Mouse (Mus musculus) retina, postnatal 7 days (tissue): ENCODE measurements around the gene 4930467E23Rik.
"Not testable (repeated sequence)": the region's sequence is repeated elsewhere in the genome, so short reads cannot be mapped to it uniquely, and the experiment has no call there.

Experiments used
- DNase-seq: peaks from one replicate; pipeline ENCODE4 v3.0.0-alpha.2; 2012; ENCODE audit warnings: low read depth, low spot score

The 4930467E23Rik gene

DNA sequence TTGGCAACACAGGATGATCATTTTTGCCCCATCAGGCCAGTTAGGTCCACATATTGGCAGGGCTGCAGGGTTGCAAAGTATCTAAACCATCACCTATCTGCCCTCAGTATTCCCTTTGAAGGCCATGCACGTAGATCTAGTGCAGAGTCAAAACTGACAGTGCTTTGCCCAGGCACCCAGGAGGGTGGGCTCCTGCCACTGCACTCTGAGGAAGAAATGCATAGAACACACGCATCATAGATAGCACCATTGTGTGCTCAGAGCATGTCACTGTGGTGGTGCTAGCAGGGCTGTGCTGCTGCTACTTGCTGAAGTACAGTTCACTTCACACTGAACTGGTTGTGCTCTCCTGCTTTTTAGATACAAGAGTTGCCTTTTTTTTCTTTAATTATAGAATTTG is at the start of gene 4930467E23Rik:
Gene 4930467E23Rik, plus strand, starts transcription at position 301 of the 400 bp plus-strand sequence.
- DNase-seq = not testable (repeated sequence)

DNA sequence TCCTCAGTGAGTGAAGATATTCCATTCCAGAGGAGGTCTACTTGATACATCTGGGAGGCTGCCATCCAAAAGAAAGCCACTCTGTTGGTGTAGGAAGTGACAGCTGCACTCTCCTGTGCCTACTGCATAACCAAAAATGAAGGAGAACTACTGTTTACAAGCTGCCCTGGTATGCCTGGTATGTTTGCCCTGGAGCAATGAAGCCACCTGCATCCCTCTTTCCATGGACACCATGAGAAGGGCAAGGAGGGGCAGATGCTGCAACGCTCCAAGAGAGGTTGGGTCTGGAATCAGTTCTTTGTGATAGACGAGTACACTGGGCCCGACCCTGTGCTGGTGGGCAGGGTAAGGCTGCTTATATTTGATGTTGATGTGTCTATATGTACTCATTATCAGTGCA is 47.1 kb upstream of the 4930467E23Rik start:
- not testable (repeated sequence) for DNase-seq

DNA sequence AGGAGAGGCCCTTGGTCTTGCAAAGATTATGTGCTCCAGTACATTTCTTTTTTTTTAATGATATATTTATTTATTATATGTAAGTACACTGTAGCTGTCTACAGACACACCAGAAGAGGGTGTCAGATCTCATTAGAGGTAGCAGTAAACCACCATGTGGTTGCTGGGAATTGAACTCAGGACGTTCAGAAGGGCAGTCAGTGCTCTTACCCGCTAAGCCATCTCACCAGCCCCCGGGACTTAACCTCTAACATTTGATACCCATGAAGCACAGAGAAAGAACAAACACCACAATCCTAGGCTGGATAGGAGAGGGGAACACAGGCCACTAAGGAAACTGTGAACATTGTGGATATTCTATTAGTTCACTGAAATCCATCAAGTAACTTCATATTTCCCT is 43.9 kb upstream of the 4930467E23Rik start:
- DNase-seq = not testable (repeated sequence)

- DNase-seq = not testable (repeated sequence)
Observed at GRCm38 (mm10) chr8:19688802-19689525, 40.4 kb upstream of the 4930467E23Rik start.

DNA sequence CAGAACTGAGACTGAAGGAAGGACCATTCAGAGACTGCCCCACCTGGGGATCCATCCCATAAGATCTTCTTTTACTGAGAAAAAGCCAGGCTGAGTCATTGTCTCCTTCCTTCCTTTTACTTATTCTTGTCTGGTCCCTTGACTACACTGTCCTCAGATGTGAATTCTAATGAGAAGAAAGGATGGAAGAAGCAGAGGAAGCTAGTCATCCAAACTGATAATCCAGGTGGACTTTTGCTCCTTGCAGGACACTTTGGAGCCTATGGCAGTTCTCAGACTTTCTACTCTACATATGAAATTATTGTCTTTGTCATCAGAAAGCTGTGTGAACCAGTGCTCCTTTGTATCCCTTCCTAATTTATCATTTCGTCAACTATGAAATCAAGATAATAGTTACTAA is 39.6 kb upstream of the 4930467E23Rik start:
- DNase-seq = not testable (repeated sequence)

GRCm38 (mm10) chr8:19691421-19691820 is 38.0 kb upstream of the 4930467E23Rik start:
- DNase-seq = not testable (repeated sequence)

DNA sequence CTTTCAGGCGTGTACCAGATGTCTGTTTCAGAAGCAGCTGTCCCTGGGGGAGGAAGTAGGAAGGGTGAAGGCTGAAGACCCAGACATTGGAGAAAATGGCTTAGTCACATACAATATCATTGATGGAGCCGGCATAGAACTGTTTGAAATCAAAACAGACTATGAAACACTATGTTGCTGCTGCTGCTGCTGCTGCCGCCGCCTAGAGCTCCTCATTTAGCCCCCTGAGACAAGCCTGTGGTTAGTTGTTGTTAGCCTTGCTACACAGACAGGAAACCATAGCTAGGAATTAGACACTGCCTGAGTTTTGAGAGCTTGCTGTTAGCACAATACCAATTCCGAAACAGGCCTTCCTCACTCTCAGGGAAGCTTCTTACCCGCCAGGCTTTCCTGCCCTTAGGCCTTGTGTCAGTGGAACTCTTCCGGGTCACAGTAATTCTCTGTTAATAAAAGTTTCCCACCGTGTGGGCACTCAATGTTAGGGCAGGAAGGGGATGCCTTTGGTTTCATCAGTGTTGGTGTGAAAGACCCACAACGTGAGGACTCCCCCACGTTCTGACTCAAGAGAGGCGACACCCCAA is 31.8 kb upstream of the 4930467E23Rik start:
- not testable (repeated sequence) for DNase-seq

GRCm38 (mm10) chr8:19698123-19698522 is 31.3 kb upstream of the 4930467E23Rik start:
- DNase-seq = not testable (repeated sequence)

- DNase-seq = not testable (repeated sequence)
Observed at GRCm38 (mm10) chr8:19698722-19699121, 30.7 kb upstream of the 4930467E23Rik start.

- not testable (repeated sequence) for DNase-seq
Observed at GRCm38 (mm10) chr8:19701326-19701725, 28.1 kb upstream of the 4930467E23Rik start.

DNA sequence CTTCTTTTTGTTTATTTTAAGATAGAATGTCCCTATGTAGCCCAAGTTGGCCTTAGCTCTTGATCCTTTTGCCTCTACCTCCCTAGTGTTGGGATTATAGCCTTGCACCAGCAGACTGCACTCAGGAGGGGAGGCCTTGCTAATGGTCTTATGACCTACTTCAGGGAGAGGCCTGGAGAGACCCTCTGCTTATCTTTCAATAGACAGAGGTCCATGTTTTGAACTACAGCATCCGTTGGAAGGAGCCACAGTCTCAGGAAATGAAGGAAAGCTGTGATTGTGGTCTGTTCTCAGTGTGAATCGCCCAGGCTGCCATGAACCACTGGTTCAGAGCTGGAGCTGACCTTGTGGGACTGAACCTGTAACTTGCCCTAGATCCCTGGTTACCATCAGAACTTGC is 27.1 kb upstream of the 4930467E23Rik start:
- not testable (repeated sequence) for DNase-seq

DNA sequence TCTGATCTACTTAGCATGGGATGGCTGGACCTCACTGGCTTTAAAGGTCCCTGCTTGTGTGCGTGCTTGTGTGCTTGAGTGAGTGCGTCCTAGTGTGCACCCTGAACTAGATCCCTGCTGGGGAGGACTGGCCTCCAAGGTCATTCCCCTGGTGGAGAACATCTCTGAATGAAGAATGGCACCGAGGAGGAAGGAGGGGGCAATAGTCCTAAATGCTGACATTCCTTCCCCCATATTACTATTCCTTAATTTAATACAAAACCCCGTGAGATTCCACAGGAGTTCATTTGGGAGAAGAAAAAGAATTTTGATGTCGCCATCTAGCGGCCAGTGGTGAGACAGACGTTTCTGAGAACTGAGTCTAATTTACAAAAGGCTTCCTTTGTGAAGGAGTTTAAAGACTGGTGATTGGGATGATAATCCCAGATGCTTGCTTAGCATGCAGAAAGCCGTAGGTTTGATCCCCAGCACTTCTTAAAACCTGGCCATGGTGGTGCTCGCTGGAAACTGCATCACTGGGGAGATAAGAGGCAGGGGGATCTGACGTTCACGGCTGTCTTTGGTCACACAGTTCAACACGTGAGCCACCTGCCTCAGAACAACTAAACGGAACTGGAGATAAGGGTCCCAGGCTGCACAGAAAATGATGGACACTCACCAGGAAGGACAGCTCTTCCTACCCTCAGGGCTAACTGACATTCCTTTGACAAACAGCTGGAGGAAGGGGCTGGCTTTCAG is 26.2 kb upstream of the 4930467E23Rik start:
- peak; percentile 74 for DNase-seq

- DNase-seq = not testable (repeated sequence)
Observed at GRCm38 (mm10) chr8:19703906-19704305, 25.5 kb upstream of the 4930467E23Rik start.

GRCm38 (mm10) chr8:19704441-19705215 is 24.7 kb upstream of the 4930467E23Rik start:
- DNase-seq = not testable (repeated sequence)

DNA sequence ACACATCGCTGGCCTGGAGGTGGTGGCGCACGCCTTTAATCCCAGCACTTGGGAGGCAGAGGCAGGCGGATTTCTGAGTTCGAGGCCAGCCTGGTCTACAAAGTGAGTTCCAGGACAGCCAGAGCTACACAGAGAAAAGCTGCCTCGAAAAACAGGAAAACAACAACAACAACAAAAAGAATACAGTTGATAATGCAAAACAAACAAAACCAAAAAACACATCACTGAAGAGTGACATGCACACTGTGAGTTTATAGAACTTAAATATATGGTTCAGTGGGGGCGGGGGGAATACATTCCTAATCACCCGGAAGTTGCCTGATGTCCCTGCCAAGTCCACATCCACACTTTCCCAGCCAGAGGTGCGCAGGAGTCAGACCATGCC is 24.2 kb upstream of the 4930467E23Rik start:
- DNase-seq = not testable (repeated sequence)

- DNase-seq = not testable (repeated sequence)
Observed at GRCm38 (mm10) chr8:19706101-19706725, 23.2 kb upstream of the 4930467E23Rik start.

DNA sequence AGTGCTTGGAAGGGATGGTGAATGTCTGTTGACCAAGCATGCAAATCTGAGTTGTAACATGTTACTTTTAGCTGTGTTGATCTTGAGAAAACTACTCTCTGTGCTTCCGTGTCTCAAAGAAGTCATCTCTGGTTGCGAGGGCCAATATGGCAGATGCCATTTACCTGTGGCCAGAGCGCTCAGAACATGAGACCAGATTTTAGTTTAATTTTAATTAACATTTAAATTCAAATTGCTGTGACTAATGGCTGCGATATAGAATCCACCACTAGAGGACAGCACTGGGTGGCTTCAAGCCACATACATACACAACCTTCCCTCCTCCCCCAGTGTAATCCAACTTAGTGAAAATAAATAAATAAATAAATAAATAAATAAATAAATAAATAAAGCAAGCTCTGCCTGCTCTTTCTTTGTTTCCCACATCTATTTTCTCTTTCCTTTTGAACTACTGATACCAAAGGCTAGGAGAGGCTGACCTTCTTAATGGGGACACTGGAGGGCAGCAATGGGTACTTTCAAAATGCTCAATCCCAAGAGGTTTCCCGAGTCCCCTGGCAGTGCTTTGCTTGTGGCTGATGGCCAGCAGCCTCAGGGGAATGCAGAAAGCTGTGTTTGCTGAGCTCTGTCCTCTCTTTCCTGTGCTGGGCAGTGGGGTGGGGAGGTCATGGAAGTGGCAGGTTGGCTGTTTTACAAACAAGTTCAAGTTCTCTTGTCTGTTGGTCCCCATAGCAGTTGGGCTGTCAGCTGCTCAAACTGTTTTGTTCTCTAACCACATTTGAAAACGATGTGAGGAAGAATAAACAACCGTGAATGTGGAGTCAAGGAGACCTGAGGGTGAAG is 22.2 kb upstream of the 4930467E23Rik start:
- DNase-seq = not testable (repeated sequence)

DNA sequence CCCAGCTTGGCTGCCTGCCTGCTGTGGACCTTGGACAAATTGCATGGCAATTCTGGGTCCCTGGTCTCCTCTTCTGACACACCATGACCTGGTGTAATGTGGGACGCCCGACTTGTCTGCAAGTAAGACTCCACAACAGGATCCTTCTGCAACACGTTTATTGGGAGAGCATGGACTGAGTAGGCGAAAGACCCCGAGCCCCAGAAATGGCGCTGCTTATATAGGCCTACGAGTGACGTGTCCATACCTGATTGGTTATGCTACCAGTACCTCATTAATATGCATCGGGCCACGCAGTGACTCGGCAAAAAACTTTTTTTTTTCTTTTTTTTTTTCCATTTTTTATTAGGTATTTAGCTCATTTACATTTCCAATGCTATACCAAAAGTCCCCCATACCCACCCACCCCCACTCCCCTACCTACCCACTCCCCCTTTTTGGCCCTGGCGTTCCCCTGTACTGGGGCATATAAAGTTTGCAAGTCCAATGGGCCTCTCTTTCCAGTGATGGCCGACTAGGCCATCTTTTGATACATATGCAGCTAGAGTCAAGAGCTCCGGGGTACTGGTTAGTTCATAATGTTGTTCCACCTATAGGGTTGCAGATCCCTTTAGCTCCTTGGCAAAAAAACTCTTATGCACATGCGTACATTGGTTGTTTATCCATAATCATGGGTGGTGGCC is 21.5 kb upstream of the 4930467E23Rik start:
- not testable (repeated sequence) for DNase-seq

DNA sequence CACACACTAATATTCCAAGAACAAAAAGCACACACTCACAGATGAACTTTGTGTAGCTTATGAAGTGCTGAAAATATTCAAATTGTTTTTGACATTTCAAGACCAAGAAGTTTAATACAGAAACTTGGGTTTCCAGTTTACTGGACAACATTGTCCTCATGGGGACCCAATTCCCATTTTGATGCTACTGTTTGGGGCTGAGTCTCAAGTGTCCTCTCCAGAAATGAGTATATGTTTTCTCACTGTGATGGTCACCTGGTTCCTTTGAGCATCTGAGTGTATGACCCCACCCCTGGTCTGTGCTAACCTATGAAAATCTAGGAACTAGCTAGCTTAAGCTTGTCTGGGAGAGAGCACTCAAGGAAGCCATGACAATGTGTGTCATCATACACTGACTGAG is 20.4 kb upstream of the 4930467E23Rik start:
- not testable (repeated sequence) for DNase-seq

GRCm38 (mm10) chr8:19709488-19709887 is 19.9 kb upstream of the 4930467E23Rik start:
- not testable (repeated sequence) for DNase-seq
